Mouse (Mus musculus): ENCODE results near the gene Kcnh3.

DNA sequence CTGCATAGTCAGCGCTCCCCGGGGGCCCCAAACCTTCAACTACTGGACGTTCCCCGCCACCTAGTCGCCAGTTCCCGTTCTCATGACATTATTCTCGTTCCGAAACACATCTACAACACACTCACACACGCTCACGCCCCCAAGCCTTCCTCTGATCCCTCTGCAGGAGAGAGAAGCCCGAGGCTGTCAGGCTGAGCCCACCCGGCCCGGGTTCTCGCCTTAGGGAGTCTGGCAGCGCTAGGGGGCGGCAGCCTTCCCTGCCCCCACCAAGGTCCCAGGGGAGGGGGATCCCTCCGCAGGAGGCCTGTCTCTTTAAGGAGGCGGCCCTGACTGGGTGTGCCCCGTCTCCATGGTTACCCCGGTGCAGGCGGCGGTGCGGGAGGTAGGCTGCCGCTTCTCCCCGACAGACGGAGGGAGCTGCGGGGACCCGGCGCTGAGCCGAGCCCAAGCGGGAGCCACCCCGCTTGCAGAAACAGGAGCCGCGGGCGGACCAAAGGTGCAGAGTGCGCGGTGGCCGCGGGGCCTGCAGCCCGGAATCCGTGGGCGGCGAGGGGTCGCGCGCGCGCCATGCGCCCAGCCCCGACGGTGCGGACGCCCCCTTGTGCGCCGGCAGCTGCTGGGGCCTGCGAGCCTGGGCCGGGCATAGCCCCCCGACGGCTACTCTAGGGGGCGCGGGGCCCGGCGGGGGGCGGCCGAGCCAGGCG is at the start of gene Kcnh3:
- TF ChIP-seq CTCF (IDR thresholded peaks at IDR 0.05; ENCODE audit: extremely low read depth, insufficient read length, insufficient replicate concordance, low read depth, low read length): no peak
- TF ChIP-seq POLR2A (IDR thresholded peaks at IDR 0.05; ENCODE audit: low read depth, low read length): no peak
